Mouse (Mus musculus) heart, embryonic 12.5 days (tissue): Measurements from ENCODE around the gene Crk. TPM values are rescaled to one million over a fixed set of nuclear protein-coding genes. Genes with fewer than 3 reads are reported as not detected.
"Not testable (repeated sequence)": the region's sequence is repeated elsewhere in the genome, so short reads cannot be mapped to it uniquely, and the experiment has no call there.

Source experiments
- ATAC-seq: fragments of 200-750 bp; cut with Nextera tagmentation; 2 replicates; pipeline ENCODE4 v1.8.0; 2017; ENCODE audit warnings: moderate TSS enrichment, moderate library complexity; ENCODE audit not compliant: insufficient number of reproducible peaks, low FRiP score
- H3K27ac ChIP-seq: fragments of 300-500 bp; sonication (generic); 2 replicates; pipeline ENCODE4 v1.5.1; 2016; ENCODE audit warnings: mild to moderate bottlenecking, moderate library complexity; ENCODE audit not compliant: poor library complexity, severe bottlenecking
- H3K27me3 ChIP-seq: fragments of 300-500 bp; sonication (generic); replicated peaks from 2 replicates; pipeline ENCODE4 v1.6.1; 2016; ENCODE audit warnings: mild to moderate bottlenecking, moderate library complexity
- H3K36me3 ChIP-seq: fragments of 300-500 bp; sonication (generic); 2 replicates; pipeline ENCODE4 v1.6.1; 2016; ENCODE audit warnings: mild to moderate bottlenecking, moderate library complexity
- H3K4me1 ChIP-seq: fragments of 300-500 bp; sonication (generic); replicated peaks from 2 replicates; pipeline ENCODE4 v1.6.1; 2016; ENCODE audit warnings: mild to moderate bottlenecking
- H3K4me2 ChIP-seq: fragments of 300-500 bp; sonication (generic); 2 replicates; pipeline ENCODE4 v1.6.1; 2016; ENCODE audit warnings: mild to moderate bottlenecking, moderate library complexity
- H3K4me3 ChIP-seq: fragments of 300-500 bp; sonication (generic); 2 replicates; pipeline ENCODE4 v1.5.1; 2016; ENCODE audit warnings: mild to moderate bottlenecking
- H3K9ac ChIP-seq: fragments of 300-500 bp; sonication (generic); 2 replicates; pipeline ENCODE4 v1.6.1; 2016; ENCODE audit warnings: mild to moderate bottlenecking, moderate library complexity
- H3K9me3 ChIP-seq: fragments of 300-500 bp; sonication (generic); replicated peaks from 2 replicates; pipeline ENCODE4 v1.6.1; 2016; ENCODE audit warnings: mild to moderate bottlenecking, moderate library complexity
- WGBS: fragments of 180-500 bp; shearing (Covaris S2); methylation state at CpG from one replicate; pipeline ENCODE4 v1.1.7; 2016; 5-methylcytosine and 5-hydroxymethylcytosine counted together
- polyA plus RNA-seq: library from polyadenylated mRNA; unstranded; fragments of >200 nt; fragmentation: Nextera tagmentation; extraction: Ambion mirVana; gene quantifications from 2 replicates; pipeline ENCODE4 v1.2.1, GENCODE M21; 2016

Gene Crk
- polyA plus RNA-seq, 1 experiment from 2014 or later: 110 TPM

- WGBS: 85% methylated on average over 1 of the region's 1 CpGs
- Histone ChIP-seq H3K4me1 (peaks cover 11% of the 10 kb centered on the region), H3K4me3 (no peak overlapping the region), H3K36me3 (peaks cover 47% of the 10 kb centered on the region), H3K9me3 (no peaks in the 10 kb centered on the region), H3K27me3 (no peaks in the 10 kb centered on the region), H3K9ac (no peak overlapping the region), H3K27ac (no peak overlapping the region), H3K4me2 (no peak overlapping the region)
- no peak for ATAC-seq
Observed at GRCm38 (mm10) chr11:75689977-75690376, 10.9 kb downstream of the Crk start.

- Histone ChIP-seq H3K4me2 (no peak overlapping the region), H3K4me1 (peaks cover 11% of the 10 kb centered on the region), H3K9me3 (no peaks in the 10 kb centered on the region), H3K27me3 (no peaks in the 10 kb centered on the region), H3K27ac (no peak overlapping the region), H3K9ac (no peak overlapping the region), H3K4me3 (no peak overlapping the region), H3K36me3 (peaks cover 52% of the 10 kb centered on the region)
- no peak for ATAC-seq
Observed at GRCm38 (mm10) chr11:75691047-75691446, 12.0 kb downstream of the Crk start.

GRCm38 (mm10) chr11:75693570-75693969, 14.5 kb downstream of the Crk start:
- Histone ChIP-seq H3K9ac (no peak overlapping the region), H3K36me3 (peaks cover 76% of the 10 kb centered on the region), H3K4me3 (no peak overlapping the region), H3K9me3 (no peaks in the 10 kb centered on the region), H3K4me2 (no peak overlapping the region), H3K27me3 (no peaks in the 10 kb centered on the region), H3K4me1 (no peaks in the 10 kb centered on the region), H3K27ac (no peak overlapping the region)
- no peak for ATAC-seq
- 91% methylated on average over 5 of the region's 5 CpGs for WGBS

- not testable (repeated sequence) for H3K4me3 ChIP-seq, H3K27ac ChIP-seq, H3K9ac ChIP-seq, H3K9me3 ChIP-seq, H3K4me1 ChIP-seq, H3K27me3 ChIP-seq, ATAC-seq, H3K4me2 ChIP-seq
- H3K36me3 ChIP-seq: peaks cover 83% of the 10 kb centered on the region
- 96% methylated on average over 3 of the region's 3 CpGs for WGBS
Observed at GRCm38 (mm10) chr11:75697464-75697863, 18.4 kb downstream of the Crk start.

- Histone ChIP-seq H3K9me3 (no peaks in the 10 kb centered on the region), H3K27me3 (no peaks in the 10 kb centered on the region), H3K36me3 (peaks cover 84% of the 10 kb centered on the region), H3K4me3 (no peak overlapping the region), H3K9ac (no peak overlapping the region), H3K27ac (no peak overlapping the region), H3K4me2 (no peak overlapping the region), H3K4me1 (peaks cover 2% of the 10 kb centered on the region; the same call in 1 of the 2 replicates)
- ATAC-seq: no peak
- WGBS: 96% methylated on average over 5 of the region's 5 CpGs
Observed at GRCm38 (mm10) chr11:75700557-75700956, 21.5 kb downstream of the Crk start.

- no peaks in the 10 kb centered on the region for H3K27me3 ChIP-seq
- H3K4me2 ChIP-seq: no peak overlapping the region
- H3K4me3 ChIP-seq: no peak overlapping the region
- H3K36me3 ChIP-seq: peaks cover 85% of the 10 kb centered on the region
- 93% methylated on average over 6 of the region's 6 CpGs for WGBS
- H3K9me3 ChIP-seq: no peaks in the 10 kb centered on the region
- no peak for ATAC-seq
- H3K4me1 ChIP-seq: peaks cover 2% of the 10 kb centered on the region; the same call in 1 of the 2 replicates
- no peak overlapping the region for H3K27ac ChIP-seq
- no peak overlapping the region for H3K9ac ChIP-seq
Observed at GRCm38 (mm10) chr11:75702761-75703160, 23.7 kb downstream of the Crk start.

- H3K4me2 ChIP-seq: no peak overlapping the region
- H3K4me1 ChIP-seq: peaks cover 2% of the 10 kb centered on the region; the same call in 1 of the 2 replicates
- no peaks in the 10 kb centered on the region for H3K27me3 ChIP-seq
- no peaks in the 10 kb centered on the region for H3K9me3 ChIP-seq
- WGBS: 94% methylated on average over 2 of the region's 2 CpGs
- no peak overlapping the region for H3K4me3 ChIP-seq
- no peak for ATAC-seq
- H3K36me3 ChIP-seq: peaks cover 77% of the 10 kb centered on the region
- H3K27ac ChIP-seq: no peak overlapping the region
- no peak overlapping the region for H3K9ac ChIP-seq
Observed at GRCm38 (mm10) chr11:75703748-75704147, 24.7 kb downstream of the Crk start.

- WGBS: 91% methylated on average over 1 of the region's 1 CpGs
- H3K9me3 ChIP-seq: 0 out of 2 replicates have a peak, but pooled peaks cover 2% of the 10 kb centered on the region
- no peaks in the 10 kb centered on the region for H3K27me3 ChIP-seq
- no peak overlapping the region for H3K4me2 ChIP-seq
- no peak for ATAC-seq
- H3K4me1 ChIP-seq: 0 out of 2 replicates have a peak, but pooled peaks cover 3% of the 10 kb centered on the region
- H3K9ac ChIP-seq: no peak overlapping the region
- H3K36me3 ChIP-seq: no peaks in the 10 kb centered on the region
- H3K4me3 ChIP-seq: no peak overlapping the region
- no peak overlapping the region for H3K27ac ChIP-seq
Observed at GRCm38 (mm10) chr11:75713949-75714348, 34.9 kb downstream of the Crk start.

GRCm38 (mm10) chr11:75715556-75715955, 36.5 kb downstream of the Crk start:
- Histone ChIP-seq H3K9me3 (0 out of 2 replicates have a peak, but pooled peaks cover 3% of the 10 kb centered on the region), H3K4me1 (0 out of 2 replicates have a peak, but pooled peaks cover 3% of the 10 kb centered on the region), H3K36me3 (no peaks in the 10 kb centered on the region), H3K9ac (0 out of 2 replicates have a peak overlapping the region, but pooled peaks have one; percentile 9), H3K4me2 (peak overlapping the region; percentile 46), H3K27ac (no peak overlapping the region), H3K4me3 (no peak overlapping the region), H3K27me3 (no peaks in the 10 kb centered on the region)
- WGBS: 22% methylated on average over 12 of the region's 12 CpGs
- ATAC-seq: no peak

GRCm38 (mm10) chr11:75716661-75717325, 37.7 kb downstream of the Crk start:
- H3K27me3 ChIP-seq: no peaks in the 10 kb centered on the region
- H3K36me3 ChIP-seq: no peaks in the 10 kb centered on the region
- H3K4me2 ChIP-seq: no peak overlapping the region
- WGBS: 87% methylated on average over 8 of the region's 8 CpGs
- no peak overlapping the region for H3K27ac ChIP-seq
- 0 out of 2 replicates have a peak, but pooled peaks cover 3% of the 10 kb centered on the region for H3K4me1 ChIP-seq
- no peak for ATAC-seq
- no peak overlapping the region for H3K9ac ChIP-seq
- no peak overlapping the region for H3K4me3 ChIP-seq
- H3K9me3 ChIP-seq: peaks cover 11% of the 10 kb centered on the region; the same call in 1 of the 2 replicates

- H3K36me3 ChIP-seq: no peaks in the 10 kb centered on the region
- ATAC-seq: no peak
- peak overlapping the region; percentile 74 for H3K27ac ChIP-seq
- H3K9ac ChIP-seq: no peak overlapping the region
- H3K4me2 ChIP-seq: no peak overlapping the region
- H3K4me1 ChIP-seq: peaks cover 8% of the 10 kb centered on the region
- 11% methylated on average over 4 of the region's 4 CpGs for WGBS
- H3K9me3 ChIP-seq: peaks cover 9% of the 10 kb centered on the region; the same call in 1 of the 2 replicates
- no peaks in the 10 kb centered on the region for H3K27me3 ChIP-seq
- no peak overlapping the region for H3K4me3 ChIP-seq
Observed at GRCm38 (mm10) chr11:75722339-75722738, 43.3 kb downstream of the Crk start.

GRCm38 (mm10) chr11:75727168-75727567, 48.1 kb downstream of the Crk start:
- H3K4me2 ChIP-seq: no peak overlapping the region
- 65% methylated on average over 2 of the region's 2 CpGs for WGBS
- peaks cover 14% of the 10 kb centered on the region for H3K4me1 ChIP-seq
- no peak overlapping the region for H3K9ac ChIP-seq
- no peaks in the 10 kb centered on the region for H3K36me3 ChIP-seq
- no peaks in the 10 kb centered on the region for H3K9me3 ChIP-seq
- no peak overlapping the region for H3K27ac ChIP-seq
- H3K27me3 ChIP-seq: no peaks in the 10 kb centered on the region
- H3K4me3 ChIP-seq: no peak overlapping the region
- ATAC-seq: no peak
